Mouse (Mus musculus) left cerebral cortex, postnatal 14 days (tissue): ENCODE measurements at regions not wholly inside any gene's neighbourhood (a gene's known extent, or its start where the extent isn't known, plus 50 kb on each side); places are given as distances from the start of the nearest gene placed in this dataset.
A peak's percentile ranks its signal among the peaks of the same experiment; 100 is the strongest.

Experiments used
- DNase-seq, 2 experiments: peaks; one replicate each; pipeline ENCODE4 v3.0.0; 2021 to 2022; ENCODE audit warnings: low spot score in 2 of 2, mixed read lengths in 1 of 2
- intact Hi-C: fragments of 180-260 bp; cut with DNase I; formaldehyde crosslinking; loops from one replicate; pipeline ENCODE4 v1.15.1; 2025

DNA sequence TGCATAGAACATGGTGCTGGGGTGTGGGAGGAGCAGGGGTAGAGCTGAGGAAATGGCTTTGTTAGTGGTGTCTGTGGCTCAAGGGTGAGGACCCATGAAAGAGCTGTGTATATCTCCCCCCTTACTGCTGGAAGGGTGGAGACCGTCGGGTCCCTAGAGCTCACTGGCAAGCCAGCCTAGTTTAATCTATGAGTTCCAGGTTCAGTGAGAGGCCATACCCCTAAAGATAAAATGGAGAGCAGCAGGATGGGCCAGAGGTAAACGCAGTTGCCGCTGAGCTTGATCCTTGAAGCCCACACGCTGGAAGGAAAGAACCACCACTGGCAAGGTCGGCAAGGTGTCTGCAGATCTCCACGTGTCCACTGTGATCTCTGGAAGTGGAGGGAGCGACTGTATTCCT, 164.1 kb upstream of the Stt3b start:
- intact Hi-C loops = no loop called here

DNA sequence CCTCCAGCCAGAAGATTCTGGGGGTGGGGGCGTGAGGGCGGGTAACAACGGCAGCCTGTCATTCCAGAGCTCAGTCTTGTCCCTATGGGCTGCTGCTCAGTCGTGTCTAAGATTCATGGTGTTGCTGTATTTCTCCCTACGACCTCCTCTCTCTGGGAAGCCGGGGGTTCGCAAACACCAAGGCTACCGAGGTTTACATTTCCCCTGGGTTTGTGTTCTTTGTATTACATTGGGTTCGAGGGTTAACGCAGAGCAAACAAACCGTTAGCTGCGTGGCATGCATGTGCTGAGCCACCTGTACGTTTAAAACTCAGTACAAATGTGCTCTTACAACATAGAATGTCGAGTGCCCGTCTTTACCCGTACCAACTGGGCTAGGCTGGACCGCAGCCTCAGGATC, 166.0 kb upstream of the Stt3b start:
- DNase-seq = no peak
- intact Hi-C loops = no loop called here

More for the DNA sequence above, 164.1 kb upstream of the Stt3b start:
- no peak for DNase-seq

DNA sequence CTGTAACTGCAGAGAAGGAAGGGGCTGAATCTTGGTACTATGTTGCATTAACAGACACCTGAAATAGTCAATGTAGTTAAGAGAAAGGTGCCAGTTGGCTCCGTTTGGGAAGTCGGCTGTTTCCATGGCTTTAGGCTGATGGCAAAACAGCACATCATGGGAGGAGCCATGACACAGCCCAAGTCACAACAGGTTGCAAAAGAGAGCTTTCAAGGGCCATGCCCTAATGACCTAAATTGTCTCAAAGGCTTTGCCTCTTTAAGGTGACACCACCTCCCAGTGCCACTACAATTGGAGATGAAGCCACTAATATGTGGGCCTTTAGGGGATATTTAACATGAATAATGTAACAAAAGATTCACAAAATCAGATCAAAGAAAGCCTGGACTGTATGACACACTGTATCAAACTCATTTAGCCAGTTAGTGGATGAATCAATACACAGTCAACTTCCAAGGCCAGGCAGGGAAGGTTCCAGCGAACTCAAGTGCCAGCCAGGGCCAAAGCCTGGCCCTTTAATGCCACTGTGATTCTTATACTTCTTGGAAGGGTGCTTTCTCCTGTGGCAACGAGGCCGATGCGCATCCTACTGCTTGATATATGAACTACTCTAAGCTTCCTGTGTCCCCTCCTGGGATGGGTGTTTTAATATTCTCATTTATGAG, 167.5 kb upstream of the Stt3b start:
- no peak for DNase-seq
- intact Hi-C loops = no loop called here

DNA sequence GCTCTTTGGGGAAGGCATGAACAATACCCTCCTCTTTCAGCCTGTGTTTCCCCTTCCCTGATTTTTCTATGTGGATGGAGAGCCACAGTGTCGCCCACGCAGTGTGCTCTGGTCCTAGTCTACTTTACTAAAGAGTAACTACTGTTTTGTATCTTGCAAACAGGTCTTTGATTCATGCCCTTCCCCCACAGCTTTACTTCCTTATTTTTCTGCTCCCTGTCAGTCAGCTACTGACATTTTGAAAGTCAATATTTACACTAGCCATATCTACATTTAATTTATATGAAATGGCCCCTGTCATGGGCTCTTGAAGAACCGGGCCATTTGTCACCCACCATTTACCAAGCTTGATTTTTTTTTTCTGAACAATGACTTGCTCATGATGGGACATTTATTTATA, 168.7 kb upstream of the Stt3b start:
- DNase-seq = no peak
- intact Hi-C loops = no loop called here

DNA sequence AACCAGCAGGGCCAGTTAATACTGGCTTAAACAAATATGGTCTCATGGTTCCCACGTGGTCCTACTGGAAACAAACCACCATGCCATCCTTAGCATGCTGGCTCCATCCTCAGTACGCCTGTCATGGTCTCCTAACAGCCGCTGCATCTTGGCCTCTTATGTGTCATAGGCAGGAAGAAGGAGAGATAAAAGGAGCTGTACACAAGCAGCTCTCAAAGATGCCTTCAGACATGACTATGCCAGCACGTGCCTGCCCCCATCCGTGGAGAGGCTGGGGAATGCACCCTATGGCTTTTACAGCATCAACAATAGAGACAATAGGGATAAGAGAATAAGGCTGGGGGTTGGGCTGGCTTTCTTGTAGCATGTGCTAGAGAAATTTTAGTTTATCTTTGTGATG, 171.0 kb upstream of the Stt3b start:
- intact Hi-C loops = no loop called here

DNA sequence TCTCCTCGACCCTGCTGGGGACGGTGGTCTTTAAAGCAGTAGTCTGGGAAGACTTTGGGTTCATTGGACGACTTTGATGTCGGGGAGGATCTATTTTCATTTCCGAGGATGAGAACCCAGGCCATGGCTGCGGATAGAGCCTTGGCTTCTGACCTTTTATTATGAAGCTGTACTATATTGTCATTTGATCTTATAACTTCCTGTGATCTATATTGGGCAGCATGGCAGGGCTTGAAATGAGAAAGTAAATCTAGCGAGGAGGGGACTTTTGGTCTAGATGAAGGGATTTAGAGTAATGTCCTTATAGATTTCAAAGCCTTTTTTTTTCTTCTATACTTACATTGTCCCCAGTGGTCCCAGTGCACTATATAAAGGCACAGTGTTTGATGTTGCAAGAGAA, 172.8 kb upstream of the Stt3b start:
- intact Hi-C loops = no loop called here
- DNase-seq = no peak

More for the DNA sequence above, 171.0 kb upstream of the Stt3b start:
- DNase-seq = no peak

DNA sequence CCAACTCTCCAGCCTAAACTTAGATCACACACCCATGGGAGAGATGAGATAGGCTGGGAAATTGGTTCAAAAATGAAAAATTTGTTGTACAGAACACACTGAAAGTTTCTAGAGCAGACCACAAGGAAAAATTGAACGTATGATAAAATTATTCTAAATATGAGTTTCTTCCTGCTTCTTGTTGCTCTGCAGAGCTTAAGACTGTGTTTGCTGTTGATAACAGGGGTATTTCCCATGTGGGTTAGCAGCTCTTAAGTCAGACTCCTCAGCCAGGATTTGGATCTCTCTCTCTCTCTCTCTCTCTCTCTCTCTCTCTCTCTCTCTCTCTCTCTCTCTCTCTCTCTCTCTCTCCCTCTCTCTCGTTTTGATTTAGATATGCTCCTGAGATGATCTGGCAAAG, 173.5 kb upstream of the Stt3b start:
- intact Hi-C loops = no loop called here
- DNase-seq = no peak

DNA sequence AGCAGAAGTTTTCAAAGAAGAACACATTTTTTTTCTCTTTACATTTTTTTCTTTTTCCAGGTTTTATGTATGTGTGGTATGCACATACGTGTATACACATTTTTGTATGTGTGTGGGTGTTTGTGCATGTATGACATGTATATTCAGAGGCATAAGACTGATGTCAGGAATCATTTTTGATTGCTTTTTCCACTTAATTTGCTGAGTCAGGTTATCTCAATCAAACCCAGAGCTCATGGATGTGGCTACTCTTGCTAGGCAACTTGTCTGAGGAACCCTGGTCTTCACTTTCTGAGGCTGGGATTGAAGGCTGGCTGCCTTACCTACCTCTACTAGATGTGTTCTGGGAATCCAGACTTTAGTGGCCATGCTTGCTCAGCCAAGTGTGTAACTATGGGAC, 174.2 kb upstream of the Stt3b start:
- intact Hi-C loops = no loop called here
- DNase-seq = no peak

DNA sequence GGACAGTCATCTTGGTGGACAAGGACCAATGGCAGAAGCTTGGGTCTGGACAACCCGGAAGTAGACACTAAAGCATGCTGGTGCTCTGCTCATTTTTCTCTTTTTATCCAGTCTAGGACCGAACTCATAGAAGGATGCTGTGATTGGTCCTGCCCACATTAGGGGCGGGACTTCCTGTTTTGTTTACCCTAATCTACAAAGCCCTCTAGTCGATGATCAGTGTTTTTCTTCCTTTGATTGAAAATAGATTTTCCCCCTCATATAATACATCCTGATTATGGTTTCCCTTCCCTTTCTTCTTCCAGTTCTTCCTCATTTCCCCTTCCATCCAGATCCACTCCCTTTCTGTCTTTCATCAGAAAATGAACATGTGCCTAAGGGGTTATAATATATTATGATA, 175.0 kb upstream of the Stt3b start:
- DNase-seq = no peak
- intact Hi-C loops = no loop called here

DNA sequence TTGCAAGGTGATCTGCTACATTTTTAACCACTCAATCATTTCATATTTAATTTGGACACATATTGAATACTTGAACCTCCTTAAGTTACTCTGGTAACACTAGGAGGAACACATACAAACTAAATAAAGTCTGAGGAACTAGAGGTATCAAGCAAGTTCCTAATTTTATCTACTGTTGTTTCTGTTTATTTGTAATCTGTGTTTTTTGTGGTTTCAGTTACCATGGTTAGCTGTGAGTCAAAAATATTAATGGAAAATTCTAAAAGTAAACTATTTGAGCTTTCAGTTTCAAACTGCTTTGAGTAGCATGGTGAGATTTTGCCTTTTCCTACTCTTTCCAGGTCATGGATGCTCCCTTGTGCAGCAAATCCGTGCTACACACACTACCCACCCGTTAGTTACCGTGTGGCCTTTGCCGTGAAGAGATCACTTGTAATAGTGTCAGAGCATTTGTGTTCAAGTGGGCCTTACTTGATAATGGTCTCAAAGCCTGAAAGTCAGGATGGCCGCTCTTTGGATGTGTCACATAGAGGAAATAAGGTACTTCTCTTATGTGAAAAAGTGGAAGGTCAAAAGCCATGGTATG, 177.0 kb upstream of the Stt3b start:
- intact Hi-C loops = no loop called here
- DNase-seq = no peak

DNA sequence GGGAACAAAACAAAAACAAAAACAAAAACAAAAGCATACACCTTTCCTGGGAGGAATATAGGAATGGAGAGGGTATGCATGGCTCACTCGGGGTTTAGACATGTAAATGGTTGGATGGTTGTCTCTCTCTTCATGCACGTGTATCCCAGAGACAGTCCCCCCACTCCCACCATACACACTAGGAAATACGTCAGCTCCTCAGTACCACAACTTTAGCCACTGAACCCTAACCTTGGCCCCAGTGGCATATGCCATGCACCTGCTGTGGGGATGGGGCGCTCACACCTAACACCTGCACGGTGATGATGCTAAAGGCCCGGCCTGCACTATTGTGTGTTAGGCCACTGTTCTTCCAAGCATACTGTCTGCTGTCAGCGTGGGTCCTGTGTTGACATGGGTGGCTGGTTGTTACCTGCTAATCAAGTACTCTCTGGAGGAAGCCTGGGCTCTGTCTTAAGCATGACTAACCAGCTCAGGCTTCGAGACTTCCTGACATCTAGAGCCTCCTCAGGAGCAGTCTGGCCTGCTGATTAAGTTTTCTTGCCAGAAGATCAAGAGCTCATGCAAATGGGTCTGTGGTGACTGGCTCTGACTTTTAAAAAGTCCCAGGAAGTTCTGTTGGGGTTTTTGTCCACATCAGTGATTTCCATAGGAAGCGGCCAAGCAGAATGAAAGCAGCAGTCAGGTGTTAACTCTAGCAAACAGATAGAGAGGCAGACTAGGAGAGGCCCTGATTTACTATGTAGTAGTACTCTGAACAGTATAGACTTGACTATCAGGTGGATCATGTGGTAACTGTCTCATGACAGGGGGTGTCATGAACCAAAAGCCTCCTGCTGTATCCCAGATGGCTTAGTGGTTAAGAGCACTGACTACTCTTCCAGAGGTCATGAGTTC, 178.9 kb upstream of the Stt3b start:
- DNase-seq = no peak
- intact Hi-C loops = no loop called here

DNA sequence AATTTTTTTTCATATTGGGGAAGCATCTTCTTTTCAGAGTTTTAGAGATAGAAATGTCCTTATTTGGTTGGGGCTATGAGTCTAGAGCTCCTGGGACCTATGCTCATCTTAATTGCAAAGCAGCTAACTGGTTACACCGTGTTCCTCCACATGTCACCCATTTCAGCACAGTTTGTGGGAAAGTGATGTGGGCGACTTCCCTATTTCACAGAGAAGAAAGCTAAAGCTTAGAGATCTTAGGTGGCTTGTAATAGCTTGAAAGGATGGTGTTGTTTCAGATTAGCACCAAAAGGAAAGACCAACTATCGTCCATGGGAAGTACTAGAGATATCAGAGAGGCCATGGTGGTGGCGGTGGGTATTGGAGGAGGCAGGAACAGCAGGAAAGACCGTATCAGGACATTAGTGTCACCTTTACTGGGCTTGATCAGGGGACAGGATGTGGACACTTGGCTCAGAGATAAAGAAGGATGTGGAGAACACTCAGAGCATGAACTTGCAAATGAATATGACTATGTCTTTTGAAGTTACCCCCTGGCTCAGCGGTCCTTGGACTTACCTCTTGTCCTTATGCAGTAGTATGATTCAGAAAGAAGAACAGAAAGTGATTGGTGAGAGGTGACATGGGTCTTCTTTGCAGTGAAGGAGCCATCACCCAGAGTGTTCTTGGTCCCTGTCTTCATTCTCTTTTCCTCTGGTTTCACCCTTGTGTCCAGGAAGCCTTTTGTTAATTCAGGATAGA, 182.4 kb upstream of the Stt3b start:
- intact Hi-C loops = no loop called here
- DNase-seq = peak in 1 of 2 experiments; percentile 17

DNA sequence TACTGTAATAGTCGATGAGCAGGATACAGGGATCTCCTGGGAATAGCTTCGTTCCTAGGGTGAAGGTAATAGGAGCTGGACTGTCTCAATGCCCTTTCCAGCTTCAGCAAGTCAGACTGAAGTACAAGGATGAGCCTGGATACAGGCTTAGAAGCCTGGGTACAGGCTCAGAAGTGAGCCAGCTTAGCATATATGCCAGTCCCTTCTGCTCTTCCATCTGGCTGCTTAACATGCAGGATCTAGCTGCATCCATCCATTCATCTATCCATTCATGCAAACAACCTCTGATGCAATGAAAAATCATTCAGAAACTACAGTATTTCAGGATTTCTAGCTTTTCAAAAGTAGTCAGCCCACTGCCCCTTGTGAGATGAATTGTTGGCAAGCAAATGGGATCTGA, 183.5 kb upstream of the Stt3b start:
- intact Hi-C loops = no loop called here
- DNase-seq = peak; percentile 11 to 24

DNA sequence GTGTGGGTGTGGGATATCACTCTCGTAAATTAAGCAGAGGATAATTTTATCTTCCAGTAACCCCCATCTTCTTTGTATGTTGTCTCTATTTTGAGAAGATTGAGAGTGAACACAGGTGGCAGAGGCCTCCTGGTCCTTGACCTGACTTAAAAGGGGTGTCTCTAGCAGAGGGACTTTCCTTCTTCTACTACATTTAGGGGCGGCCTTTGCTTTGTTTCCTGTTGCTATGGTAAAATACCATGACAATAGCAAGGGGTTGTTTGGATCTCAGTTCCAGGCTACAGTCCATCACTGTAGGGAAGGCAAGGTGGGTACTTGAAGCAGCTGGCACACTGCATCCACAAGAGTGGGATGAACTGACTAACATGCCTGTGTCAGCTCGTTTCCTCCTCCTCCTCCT, 189.3 kb upstream of the Stt3b start:
- intact Hi-C loops = no loop called here

DNA sequence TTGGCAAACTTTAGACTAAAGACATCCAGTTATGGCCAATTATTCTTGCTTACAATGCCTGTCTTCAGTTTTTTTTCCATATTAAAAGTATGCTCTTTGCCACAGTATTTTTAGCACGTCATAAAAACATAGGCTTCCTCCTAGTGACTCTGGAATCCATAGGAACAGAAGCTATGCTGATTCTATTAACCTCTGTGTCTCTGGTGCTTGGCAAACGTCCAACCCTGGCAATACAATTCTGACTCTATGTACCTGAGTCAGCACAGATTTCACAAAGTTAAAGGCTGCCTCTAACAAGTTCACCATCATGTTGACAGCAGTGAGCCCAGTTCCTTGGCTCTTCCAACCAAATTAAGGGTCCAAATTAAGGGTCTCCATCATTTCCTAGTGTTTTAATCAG, 194.6 kb upstream of the Stt3b start:
- no peak for DNase-seq
- intact Hi-C loops = no loop called here

More for the DNA sequence above, 189.3 kb upstream of the Stt3b start:
- DNase-seq = no peak

DNA sequence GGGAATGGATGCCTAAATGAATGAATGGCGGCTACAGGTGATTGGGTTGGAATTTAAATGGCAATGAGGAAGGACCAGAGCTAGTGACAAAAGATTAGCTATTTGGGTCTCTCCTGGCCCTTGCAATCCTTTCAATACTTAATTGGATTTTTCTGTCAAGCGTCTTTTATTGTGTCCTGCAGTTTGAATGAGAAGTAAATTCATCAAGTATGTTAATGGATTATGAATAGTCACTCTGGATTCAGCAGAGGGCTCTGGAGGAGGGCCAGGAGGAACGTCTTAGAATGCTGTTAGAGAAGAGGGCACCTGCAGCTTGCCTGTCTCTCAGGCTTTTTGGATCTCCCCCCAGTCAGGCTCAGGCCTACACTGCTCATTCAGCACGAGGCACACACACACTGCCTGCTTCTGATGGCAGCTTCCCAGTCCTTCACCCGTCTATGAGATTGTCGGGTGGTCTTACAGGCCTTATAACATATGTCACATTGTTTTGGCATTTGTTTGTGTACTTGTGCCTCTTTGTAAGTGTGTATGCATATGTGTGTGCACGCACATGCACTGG, 197.0 kb upstream of the Stt3b start:
- DNase-seq = no peak
- intact Hi-C loops = no loop called here

DNA sequence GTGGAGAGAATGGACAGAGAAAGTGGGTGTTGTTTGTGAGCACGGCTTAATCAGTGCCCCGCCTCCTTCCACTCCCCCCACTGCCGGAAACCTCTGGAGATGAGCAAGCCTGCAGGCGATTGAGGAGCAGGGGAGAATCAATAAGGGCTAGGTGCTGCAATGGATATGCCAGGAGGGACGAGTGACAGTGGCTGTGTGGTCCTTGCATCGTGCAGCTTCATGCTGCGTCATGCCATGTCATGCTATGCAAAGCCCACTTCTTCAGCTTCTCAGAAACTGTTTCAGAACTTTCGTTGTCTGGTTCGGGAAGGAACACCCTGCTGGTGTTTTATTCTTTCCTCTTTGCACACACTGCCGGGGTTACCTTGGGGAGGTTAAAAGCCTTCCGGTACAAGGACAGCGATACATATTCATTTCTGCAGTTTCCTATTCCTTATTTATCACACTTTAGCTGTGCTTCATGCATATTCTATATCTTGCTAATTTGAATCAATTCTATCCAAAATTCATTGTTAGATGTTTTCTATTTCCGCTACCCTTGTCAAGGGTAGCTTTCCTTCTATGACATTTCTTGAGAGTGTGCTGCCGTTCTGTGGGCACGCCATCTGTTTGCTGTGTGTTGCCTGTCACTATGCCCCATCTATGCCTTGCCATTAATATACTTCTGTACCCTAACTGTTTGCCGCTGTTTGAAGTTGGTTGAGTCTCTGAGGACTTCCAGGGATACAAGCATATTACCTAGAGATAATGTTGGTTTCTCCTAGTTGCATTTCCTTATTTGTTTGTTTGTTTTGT, 202.8 kb upstream of the Stt3b start:
- no peak for DNase-seq
- intact Hi-C loops = no loop called here

DNA sequence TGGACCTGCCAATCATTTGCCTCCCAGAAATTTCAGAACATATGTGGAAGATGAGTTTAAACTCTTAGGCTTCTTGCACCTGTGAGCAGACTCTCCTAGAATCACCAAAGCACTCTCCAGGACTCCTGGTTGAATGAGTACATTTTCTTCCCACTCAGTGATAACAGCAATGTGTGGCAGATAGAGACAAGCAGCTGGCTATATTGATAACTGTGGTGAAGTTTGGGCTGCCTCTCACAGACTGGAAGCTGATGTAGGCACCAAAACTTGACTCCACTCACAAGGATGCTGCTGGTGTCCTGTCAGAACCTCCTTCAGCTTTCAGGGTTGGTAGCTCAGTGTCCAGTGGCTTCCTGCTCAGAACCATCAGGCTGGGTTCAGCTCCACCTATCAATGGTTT, 207.7 kb upstream of the Stt3b start:
- intact Hi-C loops = no loop called here
- no peak for DNase-seq

DNA sequence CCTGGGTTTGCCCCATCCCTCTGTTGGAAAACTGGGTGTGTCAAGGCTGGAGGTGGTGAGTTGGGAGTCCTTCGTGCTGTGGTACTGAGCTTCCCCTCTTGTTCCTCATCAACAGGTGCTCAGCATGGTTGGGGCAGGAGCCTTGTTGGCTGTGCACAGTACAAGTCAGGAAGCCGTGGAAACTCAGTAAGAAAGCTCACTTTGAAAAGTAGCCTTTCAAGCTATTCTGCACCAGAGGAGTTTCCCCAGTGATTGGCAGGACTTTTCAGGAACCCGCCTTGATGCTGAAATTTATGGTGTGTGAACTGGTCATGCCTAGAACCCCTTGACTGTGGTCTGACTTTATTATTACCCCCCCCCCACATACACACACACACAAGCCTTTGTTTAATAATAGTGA, 213.9 kb upstream of the Stt3b start:
- DNase-seq = no peak
- intact Hi-C loops = no loop called here
